Mouse (Mus musculus): Measurements from ENCODE around the gene Gm29106.
"Not testable (repeated sequence)": the region's sequence is repeated elsewhere in the genome, so short reads cannot be mapped to it uniquely, and the experiment has no call there.

Gene Gm29106

DNA sequence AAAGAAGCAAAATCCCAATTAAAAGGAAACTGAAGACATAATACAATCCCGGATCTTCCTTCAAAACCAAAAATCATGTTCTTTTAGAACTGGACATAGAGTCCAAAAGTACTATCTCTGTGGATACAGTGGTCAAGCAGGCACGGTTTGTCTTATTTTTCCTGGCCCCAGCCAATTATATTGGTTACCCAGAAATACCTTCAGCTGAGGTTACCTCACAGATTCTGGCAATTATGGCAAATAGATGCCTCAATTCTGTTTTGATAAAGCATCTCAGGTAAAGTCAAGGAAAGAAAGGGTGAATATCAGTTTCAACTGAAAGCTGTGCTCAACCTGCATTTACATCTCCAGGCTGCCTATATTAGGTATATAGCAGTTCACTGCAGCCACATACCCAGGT is at the start of gene Gm29106:
Gene Gm29106 (plus strand): TSS at position 301 of the 400 bp plus-strand sequence.
- DNase-seq (ENCODE audit: low read depth, low spot score); H3K36me3 ChIP-seq (ENCODE audit: control insufficient read depth, insufficient read depth, low read length, poor library complexity, severe bottlenecking); H3K27me3 ChIP-seq (ENCODE audit: control insufficient read depth, insufficient read depth, low read length, poor library complexity, severe bottlenecking): not testable (repeated sequence)

DNA sequence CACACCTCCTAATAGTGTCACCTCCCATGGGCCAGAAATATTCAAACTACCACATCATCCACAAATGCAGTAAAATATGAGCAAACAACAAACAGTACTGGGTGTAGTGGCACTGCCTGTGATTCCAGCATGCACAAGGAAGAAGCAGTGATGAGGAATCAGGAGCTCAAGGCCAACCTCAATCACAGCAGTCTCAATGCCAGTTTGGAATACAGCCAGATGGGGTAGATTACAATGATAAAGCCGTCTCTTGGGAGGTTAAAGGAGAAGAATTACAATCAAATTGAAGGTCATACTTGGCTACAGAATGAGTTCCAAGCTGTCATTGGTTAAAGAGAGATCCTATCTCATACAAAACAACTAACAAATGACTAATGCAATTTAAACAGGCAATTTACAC is 52.2 kb downstream of the Gm29106 start:
- H3K27me3 ChIP-seq (ENCODE audit: control insufficient read depth, insufficient read depth, low read length, poor library complexity, severe bottlenecking) = no peaks in the 10 kb centered on the region
- DNase-seq (ENCODE audit: low read depth, low spot score) = no peak
- no peaks in the 10 kb centered on the region for H3K36me3 ChIP-seq (ENCODE audit: control insufficient read depth, insufficient read depth, low read length, poor library complexity, severe bottlenecking)

DNA sequence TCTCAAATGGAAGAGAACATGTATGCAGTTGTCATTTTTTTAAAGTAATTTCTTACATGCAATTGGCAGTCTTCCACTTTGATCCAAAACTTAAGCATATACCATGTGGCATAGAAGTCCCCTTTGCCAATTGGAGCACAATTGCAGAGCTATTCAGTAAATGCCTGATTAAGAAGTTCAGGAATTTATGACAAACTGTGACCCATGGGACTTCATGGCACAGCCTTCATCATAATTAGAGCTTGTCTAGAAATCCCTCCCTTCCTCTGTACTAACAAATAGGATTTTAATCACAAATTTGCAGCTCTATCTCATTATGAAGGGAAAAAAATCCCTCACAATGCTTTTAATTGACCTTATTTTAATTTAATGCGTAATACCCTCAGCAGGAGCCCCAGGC is 59.7 kb downstream of the Gm29106 start:
- no peak for DNase-seq (ENCODE audit: low read depth, low spot score)
- H3K36me3 ChIP-seq (ENCODE audit: control insufficient read depth, insufficient read depth, low read length, poor library complexity, severe bottlenecking) = no peaks in the 10 kb centered on the region
- no peaks in the 10 kb centered on the region for H3K27me3 ChIP-seq (ENCODE audit: control insufficient read depth, insufficient read depth, low read length, poor library complexity, severe bottlenecking)

Measured in splenic B cell, adult 2 months (primary cell).